Mouse (Mus musculus) WW6 (cell line): ENCODE measurements around the gene Ptpra.

Experiments
- DNase-seq: peaks from one replicate; pipeline ENCODE4 v3.0.0-alpha.2; 2013; ENCODE audit warnings: low read depth, low spot score

Ptpra gene

GRCm38 (mm10) chr2:130595596-130595995, 145.5 kb downstream of the Ptpra start:
- no peak for DNase-seq

DNA sequence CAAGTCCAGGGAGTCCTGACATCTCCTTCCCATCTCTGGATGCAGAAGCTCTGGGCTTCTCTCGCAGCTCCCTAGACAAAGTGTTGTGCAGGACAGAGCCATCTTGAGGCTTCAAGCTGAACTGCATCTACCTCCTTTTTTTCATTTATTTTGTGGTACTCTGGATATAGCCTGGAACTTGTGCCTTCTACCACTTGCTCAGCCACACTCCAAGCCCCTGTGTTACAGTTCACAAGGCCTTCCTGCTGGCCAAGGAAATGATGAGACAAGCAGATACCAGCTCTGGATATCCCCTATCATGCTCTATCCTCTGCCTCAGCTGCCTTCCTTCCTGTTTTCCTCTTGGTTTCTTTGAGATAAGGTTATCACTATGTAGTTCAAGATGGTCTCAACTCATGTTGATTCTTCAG, 147.5 kb downstream of the Ptpra start:
- DNase-seq = no peak

- DNase-seq = no peak
Measured at GRCm38 (mm10) chr2:130598399-130598798, 148.3 kb downstream of the Ptpra start.

GRCm38 (mm10) chr2:130602195-130602594, 152.1 kb downstream of the Ptpra start:
- no peak for DNase-seq
